Mouse (Mus musculus): ENCODE data around the gene Gm614.

GRCm38 (mm10) chrX:101263892-101264291 is at the start of gene Gm614:
- TF ChIP-seq CTCF (IDR thresholded peaks at IDR 0.05; ENCODE audit: low read depth, low read length) (no peak), POLR2AphosphoS5 (IDR thresholded peaks at IDR 0.05; ENCODE audit: insufficient replicate concordance, low read depth, low read length) (no peak), TAL1 (conservative IDR thresholded peaks at IDR 0.05; ENCODE audit: low read depth, low read length) (no peak), GATA1 (IDR thresholded peaks at IDR 0.05; ENCODE audit: borderline replicate concordance, low read length) (no peak)
